Mouse (Mus musculus) lung, adult 2 months (tissue): Measurements from ENCODE around the gene Bbc3. TPM values are rescaled to one million over a fixed set of nuclear protein-coding genes. Genes with fewer than 3 reads are reported as not detected.
"Not testable (repeated sequence)": the region's sequence is repeated elsewhere in the genome, so short reads cannot be mapped to it uniquely, and the experiment has no call there.

Source experiments
- DNase-seq: peaks from one replicate; pipeline ENCODE4 v3.0.0; 2022
- H3K4me1 ChIP-seq: fragments of 200-500 bp; 2 replicates; pipeline ENCODE4 v1.6.1; 2011; ENCODE audit warnings: low read length; ENCODE audit not compliant: control insufficient read depth, insufficient read depth
- H3K4me3 ChIP-seq: fragments of 200-500 bp; replicated peaks from 2 replicates; pipeline ENCODE3; 2011; ENCODE audit warnings: low read depth, mild to moderate bottlenecking, control low read depth, low read length; ENCODE audit errors: extremely low read depth
- CTCF ChIP-seq: fragments of 200-500 bp; IDR thresholded peaks from 2 replicates; pipeline ENCODE4 v1.5.1; 2011; ENCODE audit warnings: mild to moderate bottlenecking, low read length, control low read depth; ENCODE audit not compliant: insufficient read depth
- POLR2A ChIP-seq: fragments of 200-500 bp; IDR thresholded peaks from 2 replicates; pipeline ENCODE4 v1.6.1; 2011; ENCODE audit warnings: low read depth, mild to moderate bottlenecking, control low read depth, low read length, borderline replicate concordance; ENCODE audit errors: extremely low read depth
- WGBS: fragments of 180-500 bp; shearing (Covaris S2); methylation state at CpG from one replicate; pipeline ENCODE4 v1.1.7; 2018; 5-methylcytosine and 5-hydroxymethylcytosine counted together
- polyA plus RNA-seq: library from polyadenylated mRNA; depleted of rRNA; stranded (reverse); fragments of >200 nt; gene quantifications from 2 replicates; pipeline ENCODE4 v1.2.3, GENCODE M21; 2012

The Bbc3 gene
- polyA plus RNA-seq, 1 experiment: 31.8 TPM

GRCm38 (mm10) chr7:16287791-16288190 is 20.4 kb upstream of the Bbc3 start:
- Histone ChIP-seq H3K4me3 (no peak overlapping the region), H3K4me1 (no peaks in the 10 kb centered on the region)
- TF ChIP-seq POLR2A (no peak), CTCF (no peak)
- no peak for DNase-seq
- WGBS: 71% methylated on average over 1 of the region's 1 CpGs

- 21% methylated on average over 4 of the region's 4 CpGs for WGBS
- H3K4me1 ChIP-seq: peaks cover 6% of the 10 kb centered on the region; the same call in 1 of the 2 replicates
- DNase-seq: no peak
- no peak overlapping the region for H3K4me3 ChIP-seq
- TF ChIP-seq CTCF (peak; percentile 40), POLR2A (no peak)
Measured at GRCm38 (mm10) chr7:16294346-16294745, 13.8 kb upstream of the Bbc3 start.

GRCm38 (mm10) chr7:16294837-16295236 is 13.4 kb upstream of the Bbc3 start:
- under 1% methylated on average over 23 of the region's 23 CpGs for WGBS
- Histone ChIP-seq H3K4me3 (peak overlapping the region; percentile 74), H3K4me1 (peaks cover 6% of the 10 kb centered on the region; the same call in 1 of the 2 replicates)
- DNase-seq: peak; percentile 94
- peak; percentile 88 for TF ChIP-seq CTCF
- no peak for TF ChIP-seq POLR2A

GRCm38 (mm10) chr7:16295321-16295900 is 12.8 kb upstream of the Bbc3 start:
- under 1% methylated on average over 41 of the region's 41 CpGs for WGBS
- TF ChIP-seq POLR2A: peak; percentile 55; the same call in 1 of the 2 replicates
- no peak for TF ChIP-seq CTCF
- Histone ChIP-seq H3K4me3 (peak overlapping the region; percentile 74), H3K4me1 (peaks cover 6% of the 10 kb centered on the region; the same call in 1 of the 2 replicates)
- DNase-seq: peak; percentile 82

GRCm38 (mm10) chr7:16296146-16296545 is 12.0 kb upstream of the Bbc3 start:
- H3K4me3 ChIP-seq: no peak overlapping the region
- TF ChIP-seq POLR2A: no peak
- no peak for TF ChIP-seq CTCF
- H3K4me1 ChIP-seq: peaks cover 6% of the 10 kb centered on the region; the same call in 1 of the 2 replicates
- DNase-seq: no peak
- WGBS: 30% methylated on average over 2 of the region's 2 CpGs

- Histone ChIP-seq H3K4me3 (peak overlapping the region; percentile 47), H3K4me1 (peaks cover 6% of the 10 kb centered on the region; the same call in 1 of the 2 replicates)
- 1% methylated on average over 21 of the region's 22 CpGs for WGBS
- peak; percentile 90 for DNase-seq
- TF ChIP-seq CTCF (no peak), POLR2A (peak; percentile 18; the same call in 1 of the 2 replicates)
Measured at GRCm38 (mm10) chr7:16296766-16297390, 11.3 kb upstream of the Bbc3 start.

- Histone ChIP-seq H3K4me1 (peaks cover 6% of the 10 kb centered on the region; the same call in 1 of the 2 replicates), H3K4me3 (no peak overlapping the region)
- TF ChIP-seq CTCF (no peak), POLR2A (no peak)
- no peak for DNase-seq
- WGBS: 69% methylated on average over 2 of the region's 2 CpGs
Measured at GRCm38 (mm10) chr7:16297616-16298015, 10.6 kb upstream of the Bbc3 start.

GRCm38 (mm10) chr7:16298927-16299326 is 9.3 kb upstream of the Bbc3 start:
- TF ChIP-seq CTCF (no peak), POLR2A (no peak)
- no peak for DNase-seq
- Histone ChIP-seq H3K4me1 (peaks cover 6% of the 10 kb centered on the region; the same call in 1 of the 2 replicates), H3K4me3 (no peak overlapping the region)
- 76% methylated on average over 5 of the region's 5 CpGs for WGBS

- TF ChIP-seq POLR2A (no peak), CTCF (no peak)
- WGBS: 1% methylated on average over 52 of the region's 52 CpGs
- peak; percentile 86 for DNase-seq
Measured at GRCm38 (mm10) chr7:16299419-16300035, 8.7 kb upstream of the Bbc3 start.

GRCm38 (mm10) chr7:16307141-16307540 is 1.1 kb upstream of the Bbc3 start:
- 81% methylated on average over 6 of the region's 6 CpGs for WGBS
- not testable (repeated sequence) for H3K4me3 ChIP-seq, DNase-seq, H3K4me1 ChIP-seq

More at GRCm38 (mm10) chr7:16299419-16300035, 8.7 kb upstream of the Bbc3 start:
- H3K4me1 ChIP-seq: peaks cover 6% of the 10 kb centered on the region; the same call in 1 of the 2 replicates
- H3K4me3 ChIP-seq: no peak overlapping the region
